Mouse (Mus musculus) stomach, embryonic 15.5 days (tissue): ENCODE results near the gene Exoc2. TPM values are rescaled to one million over a fixed set of nuclear protein-coding genes. Genes with fewer than 3 reads are reported as not detected.

ENCODE experiments used
- ATAC-seq: fragments of 200-750 bp; cut with Nextera tagmentation; 2 replicates; pipeline ENCODE4 v1.8.0; 2017; ENCODE audit warnings: low read depth, moderate number of reproducible peaks, moderate TSS enrichment; ENCODE audit not compliant: insufficient read depth, low FRiP score
- H3K27ac ChIP-seq: fragments of 300-500 bp; sonication (generic); 2 replicates; pipeline ENCODE4 v1.5.1; 2015; ENCODE audit warnings: mild to moderate bottlenecking, inconsistent platforms
- H3K27me3 ChIP-seq: fragments of 300-500 bp; sonication (generic); replicated peaks from 2 replicates; pipeline ENCODE4 v1.6.1; 2015; ENCODE audit warnings: inconsistent platforms
- H3K36me3 ChIP-seq: fragments of 300-500 bp; sonication (generic); 2 replicates; pipeline ENCODE4 v1.6.1; 2015; ENCODE audit warnings: inconsistent platforms
- H3K4me1 ChIP-seq: fragments of 300-500 bp; sonication (generic); 2 replicates; pipeline ENCODE4 v1.6.1; 2015; ENCODE audit warnings: inconsistent platforms
- H3K4me2 ChIP-seq: fragments of 300-500 bp; sonication (generic); 2 replicates; pipeline ENCODE4 v1.6.1; 2015; ENCODE audit warnings: mild to moderate bottlenecking, inconsistent platforms
- H3K4me3 ChIP-seq: fragments of 300-500 bp; sonication (generic); replicated peaks from 2 replicates; pipeline ENCODE4 v1.5.1; 2015; ENCODE audit warnings: inconsistent platforms
- H3K9ac ChIP-seq: fragments of 300-500 bp; sonication (generic); 2 replicates; pipeline ENCODE4 v1.6.1; 2015; ENCODE audit warnings: inconsistent platforms
- H3K9me3 ChIP-seq: fragments of 300-500 bp; sonication (generic); 2 replicates; pipeline ENCODE4 v1.6.1; 2016; ENCODE audit warnings: inconsistent platforms
- WGBS: fragments of 180-500 bp; shearing (Covaris S2); methylation state at CpG from one replicate; pipeline ENCODE4 v1.1.7; 2015; 5-methylcytosine and 5-hydroxymethylcytosine counted together
- polyA plus RNA-seq: library from polyadenylated mRNA; unstranded; fragments of >200 nt; fragmentation: Nextera tagmentation; extraction: Ambion mirVana; gene quantifications from 2 replicates; pipeline ENCODE4 v1.2.1, GENCODE M21; 2015

Exoc2 gene
- polyA plus RNA-seq, 1 experiment from 2014 or later: 26.6 TPM

DNA sequence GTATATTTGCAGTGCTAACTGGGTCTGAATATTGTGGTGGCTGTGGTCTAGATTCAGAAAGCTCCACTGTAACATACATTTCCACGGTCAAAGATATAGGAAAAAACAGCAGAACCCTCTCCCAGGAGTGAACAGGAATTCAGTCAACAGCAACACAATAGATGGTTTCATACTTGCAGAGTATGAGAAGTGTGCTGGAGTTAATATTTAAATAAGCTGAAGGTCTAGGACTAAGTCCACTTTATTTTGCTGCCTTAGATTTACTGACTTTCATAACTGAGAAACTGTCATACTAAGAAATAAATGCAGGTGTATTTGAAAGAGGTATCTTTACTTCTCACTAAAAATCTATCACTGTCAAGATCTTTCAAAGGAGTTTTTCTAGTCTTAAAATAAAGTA, 137.6 kb downstream of the Exoc2 start:
- no peak overlapping the region for H3K9ac ChIP-seq
- no peak overlapping the region for H3K4me2 ChIP-seq
- ATAC-seq: no peak
- WGBS: 60% methylated on average over 1 of the region's 1 CpGs
- no peaks in the 10 kb centered on the region for H3K27me3 ChIP-seq
- H3K9me3 ChIP-seq: no peaks in the 10 kb centered on the region
- H3K27ac ChIP-seq: no peak overlapping the region
- H3K4me1 ChIP-seq: no peaks in the 10 kb centered on the region
- no peaks in the 10 kb centered on the region for H3K36me3 ChIP-seq
- H3K4me3 ChIP-seq: no peak overlapping the region

DNA sequence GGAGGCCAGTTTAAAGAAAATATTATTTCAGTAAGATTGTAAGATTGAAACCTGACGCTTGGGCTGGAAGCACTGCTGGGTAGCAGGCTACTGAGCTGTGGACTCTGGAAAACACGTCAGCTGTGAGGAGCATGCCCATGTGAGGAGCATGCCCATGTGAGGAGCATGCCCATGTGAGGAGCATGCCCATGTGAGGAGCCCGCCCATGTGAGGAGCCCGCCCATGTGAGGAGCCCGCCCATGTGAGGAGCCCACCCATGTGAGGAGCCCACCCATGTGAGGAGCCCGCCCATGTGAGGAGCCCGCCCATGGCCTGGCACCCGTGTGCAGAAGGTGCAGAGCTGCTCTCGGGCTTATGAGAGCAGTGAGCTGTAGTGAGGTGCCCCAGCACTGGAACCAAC, 139.0 kb downstream of the Exoc2 start:
- WGBS: 83% methylated on average over 9 of the region's 9 CpGs
- H3K27ac ChIP-seq: no peak overlapping the region
- no peak overlapping the region for H3K9ac ChIP-seq
- H3K9me3 ChIP-seq: no peaks in the 10 kb centered on the region
- no peak overlapping the region for H3K4me3 ChIP-seq
- H3K4me1 ChIP-seq: no peaks in the 10 kb centered on the region
- no peaks in the 10 kb centered on the region for H3K27me3 ChIP-seq
- ATAC-seq: no peak
- no peaks in the 10 kb centered on the region for H3K36me3 ChIP-seq
- no peak overlapping the region for H3K4me2 ChIP-seq

DNA sequence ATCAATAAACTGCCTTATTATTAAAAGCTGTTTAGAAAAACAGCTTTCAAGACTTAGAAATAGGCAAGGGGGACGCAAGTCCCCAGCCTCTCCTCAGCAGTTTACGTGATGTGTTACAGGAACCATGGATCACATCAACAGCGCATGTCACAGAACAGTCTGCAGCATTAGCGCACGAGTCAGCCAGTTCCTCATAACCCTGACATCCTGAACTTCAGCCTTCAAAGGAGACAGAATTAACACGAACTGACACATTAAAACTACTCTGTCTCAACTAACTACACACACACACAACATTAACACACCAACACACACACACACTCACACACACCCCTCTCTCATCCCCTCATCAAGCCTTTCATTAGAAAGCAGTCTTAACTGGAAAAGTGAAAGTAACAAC, 139.5 kb downstream of the Exoc2 start:
- 73% methylated on average over 6 of the region's 6 CpGs for WGBS
- H3K4me3 ChIP-seq: no peak overlapping the region
- H3K27ac ChIP-seq: no peak overlapping the region
- H3K36me3 ChIP-seq: no peaks in the 10 kb centered on the region
- H3K27me3 ChIP-seq: no peaks in the 10 kb centered on the region
- no peak overlapping the region for H3K4me2 ChIP-seq
- H3K9me3 ChIP-seq: no peaks in the 10 kb centered on the region
- no peak overlapping the region for H3K9ac ChIP-seq
- ATAC-seq: no peak
- H3K4me1 ChIP-seq: no peaks in the 10 kb centered on the region

DNA sequence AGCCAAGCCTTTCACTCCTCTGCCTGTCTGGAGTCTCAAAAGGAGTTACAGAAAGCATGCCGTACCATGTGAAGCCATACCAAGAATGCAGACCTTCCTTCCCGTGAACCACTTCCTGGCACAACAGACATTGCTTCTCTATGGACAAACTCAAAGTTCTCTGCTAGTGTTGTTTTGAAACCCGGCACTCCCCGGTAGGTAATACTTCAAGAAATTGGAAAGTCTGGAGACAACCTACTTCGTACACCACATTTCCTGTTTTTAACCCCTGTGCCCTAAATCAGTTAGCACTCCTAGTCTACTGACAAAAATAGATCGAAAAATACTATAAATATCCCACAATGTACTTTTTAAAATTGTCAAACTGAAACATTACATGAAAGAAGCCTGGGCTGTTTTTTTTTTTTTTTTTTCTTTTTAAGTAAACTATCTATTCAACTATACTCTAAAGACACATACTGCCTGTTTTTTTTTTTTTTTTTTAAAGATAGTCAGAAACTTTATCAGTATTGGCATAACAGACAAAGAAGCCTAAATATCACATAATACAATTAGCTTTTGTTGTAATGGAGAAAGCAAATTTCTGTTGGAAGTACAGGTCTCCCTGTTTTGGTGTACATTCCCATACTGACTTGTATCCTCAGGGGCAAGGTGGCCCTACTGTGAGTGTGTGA, 140.3 kb downstream of the Exoc2 start:
- Histone ChIP-seq H3K27me3 (no peaks in the 10 kb centered on the region), H3K4me1 (no peaks in the 10 kb centered on the region), H3K4me3 (no peak overlapping the region), H3K4me2 (no peak overlapping the region), H3K9ac (no peak overlapping the region), H3K9me3 (no peaks in the 10 kb centered on the region), H3K27ac (no peak overlapping the region), H3K36me3 (no peaks in the 10 kb centered on the region)
- WGBS: 64% methylated on average over 6 of the region's 6 CpGs
- no peak for ATAC-seq

DNA sequence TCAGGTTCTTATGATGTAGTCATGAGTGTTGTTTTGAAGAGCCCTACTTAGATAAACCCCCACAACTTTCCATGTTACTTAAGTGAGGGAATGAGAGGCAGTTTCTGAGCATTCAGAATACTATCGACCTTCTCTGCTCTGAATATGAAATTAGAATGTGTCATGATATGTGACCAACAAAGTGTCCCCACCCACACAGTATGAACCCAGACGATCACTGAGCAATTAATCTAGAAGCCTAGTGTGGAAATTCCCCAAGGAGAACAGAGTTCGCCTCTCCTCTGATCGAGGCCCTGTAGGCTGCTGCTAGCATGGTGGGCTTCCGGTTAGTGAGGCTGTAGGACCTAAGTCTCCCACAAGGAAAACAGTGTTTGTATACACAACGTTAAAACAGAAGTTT, 142.5 kb downstream of the Exoc2 start:
- Histone ChIP-seq H3K27ac (no peak overlapping the region), H3K4me1 (no peaks in the 10 kb centered on the region), H3K4me2 (no peak overlapping the region), H3K27me3 (no peaks in the 10 kb centered on the region), H3K9me3 (no peaks in the 10 kb centered on the region), H3K4me3 (no peak overlapping the region), H3K9ac (no peak overlapping the region), H3K36me3 (no peaks in the 10 kb centered on the region)
- ATAC-seq: no peak
- whole genome bisulfite sequencing: 73% methylated on average over 6 of the region's 6 CpGs

DNA sequence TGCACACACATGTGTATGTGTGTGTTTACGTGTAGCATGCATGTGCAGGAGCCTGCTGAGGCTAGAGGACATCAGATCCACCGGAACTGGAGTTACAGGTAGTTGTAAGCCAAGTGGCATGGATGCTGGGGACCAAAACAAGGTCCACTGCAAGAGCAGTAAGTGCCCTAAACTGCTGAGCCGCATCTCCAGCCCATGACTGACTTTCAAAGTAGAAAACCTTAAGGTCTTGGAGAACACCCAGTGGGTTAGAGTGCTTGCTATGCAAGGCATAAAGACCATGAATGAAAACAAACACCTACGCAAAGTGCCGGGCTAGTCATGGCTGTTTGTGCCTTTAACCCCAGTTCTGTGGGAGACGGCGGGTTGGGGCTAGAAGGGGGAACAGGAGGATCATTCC, 147.4 kb downstream of the Exoc2 start:
- Histone ChIP-seq H3K4me2 (no peak overlapping the region), H3K9me3 (no peaks in the 10 kb centered on the region), H3K27ac (no peak overlapping the region), H3K4me3 (no peak overlapping the region), H3K36me3 (peaks cover 13% of the 10 kb centered on the region; the same call in 1 of the 2 replicates), H3K27me3 (no peaks in the 10 kb centered on the region), H3K4me1 (no peaks in the 10 kb centered on the region), H3K9ac (no peak overlapping the region)
- 90% methylated on average over 7 of the region's 7 CpGs for WGBS
- ATAC-seq: no peak

DNA sequence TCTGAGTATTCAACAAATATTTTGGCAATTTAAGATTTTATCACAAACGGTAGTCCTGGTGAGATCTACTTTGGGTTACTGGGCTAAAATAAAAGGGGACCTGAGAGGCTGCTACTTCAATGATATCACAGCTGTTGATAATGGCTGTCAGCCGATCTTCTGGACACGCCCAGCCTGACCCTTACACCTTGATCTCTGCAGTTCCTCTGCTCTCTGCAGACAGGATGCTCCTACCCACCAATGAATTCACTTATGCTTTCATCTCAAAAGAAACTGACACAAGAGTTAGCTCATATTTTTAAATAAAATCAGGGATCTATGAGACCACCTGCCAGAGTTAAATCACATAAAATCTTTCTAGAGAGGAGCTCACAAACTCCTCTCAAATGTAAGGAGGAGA, 149.0 kb downstream of the Exoc2 start:
- H3K9me3 ChIP-seq: no peaks in the 10 kb centered on the region
- no peaks in the 10 kb centered on the region for H3K27me3 ChIP-seq
- no peak overlapping the region for H3K4me2 ChIP-seq
- WGBS: 55% methylated on average over 3 of the region's 3 CpGs
- peaks cover 17% of the 10 kb centered on the region; the same call in 1 of the 2 replicates for H3K36me3 ChIP-seq
- H3K4me3 ChIP-seq: no peak overlapping the region
- H3K4me1 ChIP-seq: no peaks in the 10 kb centered on the region
- H3K9ac ChIP-seq: no peak overlapping the region
- no peak overlapping the region for H3K27ac ChIP-seq
- no peak for ATAC-seq

DNA sequence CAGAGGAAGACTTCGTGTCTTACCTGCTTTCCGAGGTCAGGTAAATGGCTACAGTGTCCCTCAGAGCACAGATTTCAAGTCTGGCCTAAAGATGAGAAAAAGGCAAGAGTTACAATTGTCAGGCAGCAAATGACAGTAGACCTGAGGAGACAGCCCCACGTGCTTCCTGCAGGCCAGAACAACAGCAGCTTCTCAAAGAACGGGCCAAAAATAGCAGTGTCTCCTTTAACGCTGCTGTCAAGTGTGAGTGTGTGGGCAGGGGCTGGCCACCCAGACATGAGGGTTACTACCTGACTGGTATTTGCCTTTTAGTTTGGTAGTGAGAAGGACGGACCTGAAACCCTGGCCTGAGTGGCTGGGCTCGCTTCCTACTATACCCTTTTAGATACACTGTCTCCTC, 153.3 kb downstream of the Exoc2 start:
- peaks cover 22% of the 10 kb centered on the region; the same call in 1 of the 2 replicates for H3K36me3 ChIP-seq
- no peak overlapping the region for H3K9ac ChIP-seq
- H3K9me3 ChIP-seq: no peaks in the 10 kb centered on the region
- 80% methylated on average over 7 of the region's 7 CpGs for WGBS
- H3K4me3 ChIP-seq: no peak overlapping the region
- H3K4me1 ChIP-seq: no peaks in the 10 kb centered on the region
- H3K4me2 ChIP-seq: no peak overlapping the region
- no peak overlapping the region for H3K27ac ChIP-seq
- no peaks in the 10 kb centered on the region for H3K27me3 ChIP-seq
- ATAC-seq: no peak

DNA sequence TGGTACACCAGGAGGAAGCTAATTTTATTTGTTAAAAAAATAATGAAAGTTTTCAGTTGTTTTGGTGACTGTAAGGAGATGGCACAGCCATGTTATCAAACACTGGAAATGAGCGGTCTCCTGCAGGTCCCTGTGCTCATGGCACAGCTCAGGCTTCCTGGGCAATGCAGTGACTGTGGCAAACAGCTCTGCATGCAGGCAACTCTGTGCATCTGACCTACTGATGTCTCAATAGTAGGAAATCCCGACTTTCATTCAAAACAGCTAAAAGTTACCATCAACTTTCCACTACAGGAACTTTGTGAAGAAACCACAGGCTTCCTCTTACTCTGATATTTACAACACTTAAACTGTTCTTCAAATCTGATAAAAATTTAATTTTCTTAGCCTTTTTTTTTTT, 154.0 kb downstream of the Exoc2 start:
- no peak overlapping the region for H3K4me2 ChIP-seq
- no peak for ATAC-seq
- H3K9ac ChIP-seq: no peak overlapping the region
- H3K36me3 ChIP-seq: peaks cover 18% of the 10 kb centered on the region; the same call in 1 of the 2 replicates
- no peaks in the 10 kb centered on the region for H3K27me3 ChIP-seq
- H3K4me3 ChIP-seq: no peak overlapping the region
- H3K27ac ChIP-seq: no peak overlapping the region
- H3K4me1 ChIP-seq: no peaks in the 10 kb centered on the region
- 88% methylated on average over 2 of the region's 2 CpGs for WGBS
- H3K9me3 ChIP-seq: no peaks in the 10 kb centered on the region

DNA sequence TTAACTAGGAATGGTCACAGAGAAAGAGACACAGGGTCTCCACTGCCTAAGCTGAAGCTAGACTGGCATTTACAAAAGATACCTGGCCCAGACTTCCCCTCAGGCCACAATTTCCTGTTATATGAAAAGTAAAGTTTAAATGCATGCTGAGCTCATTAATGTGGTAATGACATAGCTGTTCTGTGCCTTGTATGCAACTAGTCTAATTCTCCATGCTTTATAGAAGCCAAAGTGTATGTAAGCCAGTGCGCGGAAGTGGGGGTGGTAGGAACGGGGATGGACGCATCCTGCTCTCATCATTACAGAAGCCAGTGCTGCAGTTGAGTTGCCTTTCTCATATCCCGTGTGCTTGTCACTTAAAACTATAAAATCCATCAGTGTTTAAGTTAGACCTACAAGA, 156.5 kb downstream of the Exoc2 start:
- 95% methylated on average over 5 of the region's 5 CpGs for WGBS
- H3K4me1 ChIP-seq: no peaks in the 10 kb centered on the region

DNA sequence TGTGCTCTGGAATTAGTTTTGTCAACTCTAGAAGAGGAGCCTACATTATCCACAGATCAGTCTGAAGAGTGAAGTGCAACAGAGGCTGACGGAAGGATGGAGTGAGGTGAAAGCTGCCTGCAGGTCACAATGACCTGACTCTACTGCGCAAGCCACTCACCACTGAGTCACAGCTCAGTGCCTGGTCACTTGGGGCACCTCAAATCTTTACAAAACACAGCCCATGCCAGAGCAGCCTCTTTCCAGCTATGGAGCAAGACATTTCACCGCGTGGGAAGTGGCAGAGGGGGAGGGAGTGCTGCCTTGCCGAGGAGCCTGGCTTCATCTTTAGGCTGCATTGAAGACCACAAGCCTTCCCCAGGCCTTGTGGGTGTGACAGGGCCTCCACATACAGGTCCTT, 159.6 kb downstream of the Exoc2 start:
- H3K4me3 ChIP-seq: no peak overlapping the region
- no peak overlapping the region for H3K9ac ChIP-seq
- no peaks in the 10 kb centered on the region for H3K27me3 ChIP-seq
- H3K4me1 ChIP-seq: no peaks in the 10 kb centered on the region
- H3K4me2 ChIP-seq: no peak overlapping the region
- no peak overlapping the region for H3K27ac ChIP-seq
- no peaks in the 10 kb centered on the region for H3K9me3 ChIP-seq
- peaks cover 6% of the 10 kb centered on the region for H3K36me3 ChIP-seq
- no peak for ATAC-seq
- 79% methylated on average over 5 of the region's 5 CpGs for WGBS

More for the DNA sequence above, 156.5 kb downstream of the Exoc2 start:
- no peaks in the 10 kb centered on the region for H3K9me3 ChIP-seq
- H3K4me3 ChIP-seq: no peak overlapping the region
- H3K4me2 ChIP-seq: no peak overlapping the region
- H3K27me3 ChIP-seq: no peaks in the 10 kb centered on the region
- H3K27ac ChIP-seq: no peak overlapping the region
- peaks cover 17% of the 10 kb centered on the region for H3K36me3 ChIP-seq
- ATAC-seq: no peak
- no peak overlapping the region for H3K9ac ChIP-seq

DNA sequence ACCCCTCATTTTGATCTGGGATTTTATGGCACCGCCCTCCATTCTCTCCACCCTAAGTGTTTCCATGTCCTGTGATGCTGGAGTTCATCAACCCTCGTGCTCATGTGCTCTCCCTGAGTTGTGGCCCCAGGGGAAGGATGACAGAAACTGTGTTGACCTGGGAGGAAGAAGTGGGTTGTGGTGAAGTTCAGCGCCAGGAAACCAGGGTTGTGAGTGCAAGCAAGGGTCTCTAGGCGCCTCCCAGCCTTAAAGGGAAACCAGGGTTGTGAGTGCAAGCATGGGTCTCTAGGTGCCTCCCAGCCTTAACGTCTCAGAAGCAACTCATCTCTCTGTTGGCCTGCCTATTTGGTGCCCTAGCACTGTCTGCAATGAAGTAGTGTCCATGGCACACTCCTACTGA, 160.4 kb downstream of the Exoc2 start:
- Histone ChIP-seq H3K9ac (no peak overlapping the region), H3K4me2 (no peak overlapping the region), H3K27me3 (no peaks in the 10 kb centered on the region), H3K27ac (no peak overlapping the region), H3K9me3 (no peaks in the 10 kb centered on the region), H3K36me3 (peaks cover 6% of the 10 kb centered on the region), H3K4me3 (no peak overlapping the region), H3K4me1 (no peaks in the 10 kb centered on the region)
- WGBS: 79% methylated on average over 5 of the region's 5 CpGs
- ATAC-seq: no peak

DNA sequence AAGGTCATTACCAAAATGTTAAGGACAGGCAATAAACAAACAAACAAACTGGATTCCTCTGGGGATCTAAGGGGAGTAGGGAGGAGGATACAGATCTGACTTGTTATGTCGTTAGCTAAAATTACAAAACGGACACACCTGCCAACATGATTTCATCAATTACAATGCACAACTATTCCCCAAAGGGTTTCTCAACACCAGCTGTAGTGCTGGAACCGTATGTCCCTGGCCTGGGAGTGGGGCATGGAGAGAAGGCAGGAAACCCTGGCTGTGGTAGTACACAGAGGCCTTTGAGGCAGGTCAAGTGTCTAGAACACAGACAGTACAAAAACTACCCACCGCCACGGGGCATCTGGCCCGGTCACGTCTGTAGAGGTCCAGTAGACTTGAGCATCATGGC, 164.7 kb downstream of the Exoc2 start:
- H3K4me1 ChIP-seq: no peaks in the 10 kb centered on the region
- no peak for ATAC-seq
- 90% methylated on average over 7 of the region's 7 CpGs for WGBS
- H3K27me3 ChIP-seq: no peaks in the 10 kb centered on the region
- no peaks in the 10 kb centered on the region for H3K9me3 ChIP-seq
- no peaks in the 10 kb centered on the region; the same call in 1 of the 2 replicates for H3K36me3 ChIP-seq
- no peak overlapping the region for H3K4me3 ChIP-seq
- no peak overlapping the region for H3K4me2 ChIP-seq
- H3K27ac ChIP-seq: no peak overlapping the region
- no peak overlapping the region for H3K9ac ChIP-seq
